Mouse (Mus musculus) adrenal gland, postnatal 14 days (tissue): Measurements from ENCODE around the gene Slc7a10. TPM values are rescaled to one million over a fixed set of nuclear protein-coding genes. Genes with fewer than 3 reads are reported as not detected.

Experiments used
- DNase-seq: peaks from one replicate; pipeline ENCODE4 v3.0.0; 2021; ENCODE audit warnings: mixed read lengths
- long read RNA-seq, 2 experiments: library from polyadenylated mRNA; stranded (forward); transcript quantifications; one replicate each; pipeline ENCODE4 v2.0.0; 2021
- total RNA-seq: library from RNA; stranded (reverse); gene quantifications from 2 replicates; pipeline ENCODE4 v1.2.3, GENCODE M21; 2021

Slc7a10 gene
- total RNA-seq = 1.5 and 3.6 TPM in 2 replicates
- long read RNA-seq, experiment 1, partial matches to known transcripts = 0 of 4 reads
- long read RNA-seq, experiment 1, other reads (novel, unspliced or antisense) = 1 of 4 reads
- long read RNA-seq, experiment 2, partial matches to known transcripts = 0 of 4 reads
- long read RNA-seq, experiment 2, other reads (novel, unspliced or antisense) = 2 of 4 reads

DNA sequence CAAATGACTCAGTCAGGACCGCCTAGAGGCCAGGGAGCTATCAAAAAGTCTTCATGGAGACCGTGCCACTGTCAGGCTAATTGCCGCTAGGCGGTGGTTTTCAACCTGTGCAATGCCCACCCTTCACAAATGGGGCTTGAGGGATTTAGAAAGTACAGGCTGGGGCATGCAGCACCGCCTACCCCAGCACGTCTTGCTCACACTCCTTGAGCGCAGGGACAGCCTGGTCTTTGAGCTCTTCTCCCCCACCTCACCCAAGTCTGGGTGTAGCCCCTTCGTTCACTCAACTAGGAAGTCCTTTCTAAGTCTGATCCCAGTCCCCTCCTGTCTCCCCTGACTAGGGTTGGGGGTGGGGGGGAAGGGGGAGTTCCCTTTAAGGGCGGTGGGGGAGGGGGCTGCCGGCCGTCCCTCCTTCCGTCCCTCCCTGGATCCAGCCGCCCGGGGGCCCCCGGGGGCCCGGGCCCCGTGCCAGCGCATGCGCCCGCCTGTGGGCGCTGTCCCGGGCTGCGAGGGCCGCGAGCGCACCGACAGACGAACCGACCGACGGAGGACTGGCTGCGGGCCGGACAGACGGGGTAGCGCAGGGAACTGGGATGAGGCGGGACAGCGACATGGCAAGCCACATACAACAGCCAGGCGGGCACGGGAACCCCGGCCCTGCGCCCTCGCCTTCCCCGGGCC, at the start of gene Slc7a10:
Gene Slc7a10 (plus strand): TSS at position 497 of the 681 bp plus-strand sequence.
- no peak for DNase-seq

- DNase-seq = no peak
Observed at GRCm38 (mm10) chr7:35137524-35137923, 48.7 kb upstream of the Slc7a10 start.

DNA sequence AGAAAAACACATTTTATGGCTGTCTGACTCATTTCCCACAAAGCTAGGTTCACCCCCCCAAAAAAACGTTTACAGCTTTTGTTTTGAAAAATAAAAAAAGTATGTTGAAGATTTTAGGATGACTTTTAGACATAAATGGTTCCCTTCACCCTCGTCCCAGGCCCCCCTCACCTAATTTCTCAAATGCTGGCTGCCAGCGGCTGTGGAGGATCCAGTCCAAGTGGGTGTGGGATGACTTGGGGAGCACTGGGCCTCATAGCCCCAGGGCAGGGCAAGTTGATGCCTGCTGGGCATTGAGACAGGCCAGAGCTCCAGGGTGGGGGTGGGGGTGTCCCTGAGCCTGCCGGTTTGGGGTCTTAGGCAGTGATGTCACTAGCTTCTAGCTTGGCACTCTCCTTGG, 47.7 kb upstream of the Slc7a10 start:
- peak; percentile 47 for DNase-seq

DNA sequence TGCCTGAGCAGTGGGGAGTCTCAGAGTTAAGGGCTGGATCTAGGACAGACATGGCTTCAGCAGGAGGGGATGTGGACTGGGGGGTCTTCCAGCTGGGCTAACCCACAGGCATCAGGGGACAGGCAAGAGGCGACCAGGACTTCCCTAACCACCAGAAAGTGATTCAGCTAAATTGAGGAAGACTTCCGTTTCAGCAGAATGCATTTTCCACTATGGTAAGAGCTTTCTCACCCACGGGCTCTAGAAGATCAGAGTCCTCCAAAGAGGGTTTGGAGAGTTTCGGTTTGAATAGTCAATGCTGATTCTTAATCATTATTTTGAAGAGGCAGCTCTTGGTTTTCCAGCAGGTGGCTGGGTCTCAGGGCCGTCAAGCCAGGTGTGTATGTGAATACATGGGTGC, 46.3 kb upstream of the Slc7a10 start:
- DNase-seq = no peak

DNA sequence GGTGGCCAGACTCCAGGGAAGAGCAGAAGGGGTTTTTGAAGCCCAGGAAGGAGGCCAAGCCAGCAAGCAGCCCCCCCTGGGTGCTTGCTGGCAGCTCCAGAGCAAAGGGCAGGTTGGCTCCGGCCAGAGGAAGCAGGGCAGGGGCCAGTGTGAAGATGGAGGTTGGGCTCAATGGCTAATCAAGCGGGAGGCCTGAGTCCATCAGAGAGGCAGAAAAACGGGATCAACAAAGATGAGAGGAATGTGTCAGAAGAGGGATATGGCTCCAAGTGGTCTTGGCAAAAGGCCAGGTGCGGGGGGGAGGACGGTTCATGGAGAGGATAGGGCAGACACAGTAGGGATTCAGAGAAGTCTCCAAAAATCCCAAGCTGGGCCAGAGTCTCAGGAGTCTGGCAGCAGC, 44.7 kb upstream of the Slc7a10 start:
- no peak for DNase-seq

- DNase-seq = no peak
Observed at GRCm38 (mm10) chr7:35142522-35142921, 43.7 kb upstream of the Slc7a10 start.

GRCm38 (mm10) chr7:35143864-35144618, 42.1 kb upstream of the Slc7a10 start:
- peak; percentile 46 for DNase-seq

GRCm38 (mm10) chr7:35145068-35145467, 41.1 kb upstream of the Slc7a10 start:
- DNase-seq = no peak

DNA sequence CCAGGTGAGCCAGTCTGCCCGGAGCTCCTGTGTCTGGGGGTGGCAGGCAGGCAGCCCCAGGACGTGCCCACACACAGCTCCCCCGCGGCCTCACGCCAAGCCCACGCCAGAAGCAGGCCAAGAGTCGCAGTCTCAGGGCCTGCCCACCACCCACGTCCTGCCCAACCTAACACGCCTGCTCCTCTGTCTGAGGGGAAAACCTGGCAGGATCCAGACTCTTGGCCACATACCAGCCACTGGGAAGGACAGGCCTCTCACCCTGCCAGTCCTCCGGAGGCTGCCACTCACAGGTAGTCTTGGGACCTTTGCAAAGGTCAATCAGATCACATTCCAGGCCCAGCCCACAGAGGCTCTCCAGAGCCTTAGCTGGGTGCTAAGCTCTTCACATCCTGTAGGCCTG, 39.9 kb upstream of the Slc7a10 start:
- DNase-seq = peak; percentile 43

- DNase-seq = no peak
Observed at GRCm38 (mm10) chr7:35149616-35150433, 36.4 kb upstream of the Slc7a10 start.

DNA sequence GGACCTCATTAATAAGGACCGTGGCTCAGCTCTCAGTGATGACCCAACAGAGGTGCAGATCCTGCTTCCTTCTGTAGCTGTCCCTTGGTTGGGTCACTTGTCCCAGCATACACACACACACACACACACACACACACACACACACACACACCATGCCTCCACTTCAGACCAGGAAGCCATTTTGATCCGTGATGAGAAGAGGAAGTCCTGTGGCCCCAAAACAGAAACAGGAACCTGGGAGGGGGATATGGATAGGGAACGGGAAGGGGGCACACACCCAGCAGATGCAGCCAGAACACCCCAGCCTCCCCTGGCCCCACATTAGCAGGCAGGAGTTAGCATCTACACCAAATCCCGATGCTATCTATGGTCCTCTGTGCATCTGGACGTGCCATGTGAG, 35.3 kb upstream of the Slc7a10 start:
- no peak for DNase-seq

DNA sequence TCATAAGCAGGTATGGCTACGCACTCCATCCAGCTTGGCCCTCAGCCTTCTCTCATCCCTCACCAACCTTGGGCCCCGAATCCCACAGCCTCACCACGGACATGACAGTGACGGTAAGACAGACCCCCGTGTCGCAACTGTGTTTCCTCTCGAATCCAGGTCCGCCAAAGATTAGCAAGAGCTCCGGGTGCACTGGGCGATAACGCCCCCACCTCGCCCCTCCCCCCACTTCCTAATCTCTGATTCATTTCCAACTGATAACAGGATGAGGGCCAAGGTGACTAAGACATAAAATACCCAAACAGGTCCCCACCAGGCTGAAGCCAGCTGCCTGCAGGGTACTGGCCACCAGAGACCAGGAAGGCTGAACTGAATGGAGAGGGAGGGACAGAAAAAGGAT, 31.7 kb upstream of the Slc7a10 start:
- no peak for DNase-seq

GRCm38 (mm10) chr7:35156561-35157477, 29.4 kb upstream of the Slc7a10 start:
- no peak for DNase-seq

- no peak for DNase-seq
Observed at GRCm38 (mm10) chr7:35157512-35157911, 28.7 kb upstream of the Slc7a10 start.

GRCm38 (mm10) chr7:35162443-35162842, 23.7 kb upstream of the Slc7a10 start:
- DNase-seq = no peak

DNA sequence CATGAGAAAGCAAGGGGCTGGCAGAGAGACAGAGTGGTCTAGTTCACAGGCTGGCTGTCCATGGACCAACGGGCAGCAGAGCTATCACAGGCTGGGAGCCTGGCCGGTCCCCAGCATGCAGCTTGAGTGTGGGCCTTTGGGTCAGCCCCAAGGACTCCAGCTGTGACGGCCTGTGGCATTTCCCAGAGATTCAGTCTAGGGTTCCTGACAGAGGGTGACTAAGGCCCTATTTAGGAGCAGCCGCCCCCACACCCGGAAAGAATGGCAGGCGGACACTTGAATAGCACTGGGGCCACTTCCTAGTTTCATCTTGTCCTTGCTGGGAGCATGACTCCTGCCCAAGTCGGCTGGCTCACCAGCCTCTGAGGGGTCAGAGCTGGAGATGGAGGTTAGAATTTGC, 22.6 kb upstream of the Slc7a10 start:
- DNase-seq = no peak

- no peak for DNase-seq
Observed at GRCm38 (mm10) chr7:35164131-35164530, 22.1 kb upstream of the Slc7a10 start.

DNA sequence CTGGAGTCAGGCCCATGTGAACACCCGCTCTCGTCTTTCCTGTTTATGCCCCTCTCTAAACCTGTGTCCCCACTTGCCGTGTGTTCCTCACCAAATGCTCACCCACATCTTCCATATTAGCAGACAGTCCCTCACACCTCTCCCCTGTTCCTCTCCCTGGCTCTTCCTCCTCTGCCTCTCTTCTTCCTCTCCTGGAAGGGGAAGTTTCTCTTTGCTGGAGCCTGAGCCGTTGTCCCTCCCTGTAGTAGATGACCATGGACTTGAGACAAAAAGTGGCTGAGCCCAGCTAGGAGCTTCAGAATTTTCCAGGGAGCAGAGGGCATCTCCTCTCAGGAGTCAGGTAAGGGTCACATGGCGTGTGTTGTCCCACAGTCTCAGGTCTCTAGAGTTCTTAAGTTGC, 19.2 kb upstream of the Slc7a10 start:
- DNase-seq = no peak

- DNase-seq = no peak
Observed at GRCm38 (mm10) chr7:35167925-35168324, 18.3 kb upstream of the Slc7a10 start.

GRCm38 (mm10) chr7:35169341-35169740, 16.8 kb upstream of the Slc7a10 start:
- DNase-seq = peak; percentile 91

GRCm38 (mm10) chr7:35171867-35172382, 14.3 kb upstream of the Slc7a10 start:
- DNase-seq = peak; percentile 88
